In genomic region chr9:43440959-43441510, GRCm38 (mm10) we compare ENCODE assay signal across 26 mouse cellular contexts.
DNase-seq lines count a peak whose midpoint lies in the region; ATAC-seq lines count a peak whose summit lies in the region.
"Had no signal": no experiment of that assay in that cellular context is flagged by ENCODE, and none has a peak within 500 bp of the region (broad histone marks: within the 10 kb centered on the region; RNA-seq: fewer than 3 reads in every experiment).

No protein-coding gene starts in this region.

- H3K4me2 ChIP-seq in embryonic facial prominence, embryonic 14.5 days (ENCODE audit: low read depth, low read length) = no peak overlapping the region
- H3K4me2 ChIP-seq in hindbrain, embryonic 15.5 days = no peak overlapping the region
- H3K4me2 ChIP-seq: intestine, embryonic 15.5 days; liver, embryonic 15.5 days; neural tube, embryonic 15.5 days had no signal

- H3K36me3 ChIP-seq in embryonic facial prominence, embryonic 14.5 days (ENCODE audit: control insufficient read depth, insufficient read depth, low read length) = no peaks in the 10 kb centered on the region
- no peaks in the 10 kb centered on the region for H3K36me3 ChIP-seq in embryonic facial prominence, embryonic 10.5 days (replicated peaks)
- no peaks in the 10 kb centered on the region for H3K36me3 ChIP-seq in hindbrain, embryonic 15.5 days
- H3K36me3 ChIP-seq in hindbrain, embryonic 10.5 days = no peaks in the 10 kb centered on the region
- H3K36me3 ChIP-seq: intestine, embryonic 15.5 days; limb, embryonic 10.5 days; liver, embryonic 15.5 days; neural tube, embryonic 15.5 days had no signal

- no peaks in the 10 kb centered on the region for H3K9me3 ChIP-seq in embryonic facial prominence, embryonic 14.5 days (ENCODE audit: control insufficient read depth, low read length)
- H3K9me3 ChIP-seq in embryonic facial prominence, embryonic 10.5 days = no peaks in the 10 kb centered on the region
- H3K9me3 ChIP-seq in hindbrain, embryonic 15.5 days = no peaks in the 10 kb centered on the region
- no peaks in the 10 kb centered on the region for H3K9me3 ChIP-seq in hindbrain, embryonic 10.5 days
- H3K9me3 ChIP-seq: intestine, embryonic 15.5 days; limb, embryonic 10.5 days; liver, embryonic 15.5 days; neural tube, embryonic 15.5 days had no signal

- DNase-seq in embryonic facial prominence, embryonic 14.5 days (ENCODE audit: low spot score) = no peak
- no peak for DNase-seq in embryonic facial prominence, embryonic 10.5 days (ENCODE audit: low spot score)
- DNase-seq in hindbrain, embryonic 10.5 days (ENCODE audit: low spot score) = no peak
- DNase-seq in right cerebral cortex, adult 18-20 months = peak; percentile 13
- DNase-seq in right cerebral cortex, postnatal 4 days = no peak
- peak; percentile 33 for DNase-seq in right cerebral cortex, postnatal 25 days
- DNase-seq: adrenal gland, adult 2 months; cerebellum, adult 2 months; gastrocnemius, postnatal 36 days; kidney, adult 8-10 months; kidney, postnatal 10 days; liver; thymus, adult 18-20 months; thymus, postnatal 4 days had no signal

- WGBS in embryonic facial prominence, embryonic 14.5 days = 55% methylated on average over 5 of the region's 5 CpGs
- 61% methylated on average over 5 of the region's 5 CpGs for WGBS in embryonic facial prominence, embryonic 10.5 days
- 43% methylated on average over 5 of the region's 5 CpGs for WGBS in hindbrain, embryonic 15.5 days
- WGBS in hindbrain, embryonic 10.5 days = 60% methylated on average over 5 of the region's 5 CpGs

- H3K27ac ChIP-seq in embryonic facial prominence, embryonic 14.5 days (replicated peaks; ENCODE audit: low read depth, low read length) = no peak overlapping the region
- H3K27ac ChIP-seq in embryonic facial prominence, embryonic 10.5 days (replicated peaks) = no peak overlapping the region
- no peak overlapping the region for H3K27ac ChIP-seq in hindbrain, embryonic 15.5 days (replicated peaks)
- H3K27ac ChIP-seq in hindbrain, embryonic 10.5 days = no peak overlapping the region
- H3K27ac ChIP-seq: intestine, embryonic 15.5 days; limb, embryonic 10.5 days; liver, embryonic 15.5 days; macrophage; neural tube, embryonic 15.5 days had no signal

- H3K27me3 ChIP-seq in embryonic facial prominence, embryonic 14.5 days (replicated peaks; ENCODE audit: control insufficient read depth, insufficient read depth, low read length) = no peaks in the 10 kb centered on the region
- H3K27me3 ChIP-seq in embryonic facial prominence, embryonic 10.5 days (replicated peaks; ENCODE audit: low read depth, poor library complexity, severe bottlenecking) = peaks cover 7% of the 10 kb centered on the region; the same call in 1 of the 2 replicates
- no peaks in the 10 kb centered on the region for H3K27me3 ChIP-seq in hindbrain, embryonic 15.5 days
- peaks cover 8% of the 10 kb centered on the region; the same call in 1 of the 2 replicates for H3K27me3 ChIP-seq in hindbrain, embryonic 10.5 days (ENCODE audit: insufficient read depth, poor library complexity, severe bottlenecking)
- H3K27me3 ChIP-seq: intestine, embryonic 15.5 days; liver, embryonic 15.5 days; neural tube, embryonic 15.5 days had no signal

- no peaks in the 10 kb centered on the region for H3K4me1 ChIP-seq in embryonic facial prominence, embryonic 14.5 days (ENCODE audit: control insufficient read depth, insufficient read depth, low read length)
- 0 out of 2 replicates have a peak, but pooled peaks cover 10% of the 10 kb centered on the region for H3K4me1 ChIP-seq in embryonic facial prominence, embryonic 10.5 days
- 0 out of 2 replicates have a peak, but pooled peaks cover 4% of the 10 kb centered on the region for H3K4me1 ChIP-seq in hindbrain, embryonic 15.5 days (replicated peaks)
- H3K4me1 ChIP-seq in hindbrain, embryonic 10.5 days (replicated peaks) = peaks cover 6% of the 10 kb centered on the region; the same call in 1 of the 2 replicates
- H3K4me1 ChIP-seq: intestine, embryonic 15.5 days; liver, embryonic 15.5 days had no signal

- peak; percentile 59; the same call in 1 of the 2 replicates for ATAC-seq in embryonic facial prominence, embryonic 14.5 days (ENCODE audit: low read depth)
- ATAC-seq in hindbrain, embryonic 15.5 days (ENCODE audit: low FRiP score, low read depth) = 0 out of 2 replicates have a peak, but pooled peaks have one; percentile 37
- ATAC-seq in activated CD4-positive, CD25-positive, alpha-beta regulatory T cell, adult 4 months = no peak
- ATAC-seq: CD4-positive, CD25-positive, alpha-beta regulatory T cell, adult 4 months; forebrain, embryonic 16.5 days; hindbrain, embryonic 16.5 days; intestine, embryonic 15.5 days; midbrain, embryonic 16.5 days had no signal

- H3K4me3 ChIP-seq in embryonic facial prominence, embryonic 14.5 days (ENCODE audit: low read depth, low read length) = no peak overlapping the region
- no peak overlapping the region for H3K4me3 ChIP-seq in embryonic facial prominence, embryonic 10.5 days
- no peak overlapping the region for H3K4me3 ChIP-seq in hindbrain, embryonic 15.5 days
- H3K4me3 ChIP-seq in hindbrain, embryonic 10.5 days = no peak overlapping the region
- H3K4me3 ChIP-seq: intestine, embryonic 15.5 days; limb, embryonic 10.5 days; liver, embryonic 15.5 days; myocyte; neural tube, embryonic 15.5 days had no signal

- H3K9ac ChIP-seq in embryonic facial prominence, embryonic 14.5 days (ENCODE audit: low read depth, low read length) = no peak overlapping the region
- no peak overlapping the region for H3K9ac ChIP-seq in hindbrain, embryonic 15.5 days
- H3K9ac ChIP-seq: intestine, embryonic 15.5 days; liver, embryonic 15.5 days; neural tube, embryonic 15.5 days had no signal

Comparison
In these comparisons a context has a peak if more than half of its experiments do, and no peak if none do; other contexts are left out.
1. DNase-seq: peak in right cerebral cortex, adult 18-20 months (single experiment) and right cerebral cortex, postnatal 25 days (single experiment); none in embryonic facial prominence, embryonic 14.5 days (single experiment), embryonic facial prominence, embryonic 10.5 days (single experiment), hindbrain, embryonic 10.5 days (single experiment) and right cerebral cortex, postnatal 4 days (single experiment).